In the genomic region with DNA sequence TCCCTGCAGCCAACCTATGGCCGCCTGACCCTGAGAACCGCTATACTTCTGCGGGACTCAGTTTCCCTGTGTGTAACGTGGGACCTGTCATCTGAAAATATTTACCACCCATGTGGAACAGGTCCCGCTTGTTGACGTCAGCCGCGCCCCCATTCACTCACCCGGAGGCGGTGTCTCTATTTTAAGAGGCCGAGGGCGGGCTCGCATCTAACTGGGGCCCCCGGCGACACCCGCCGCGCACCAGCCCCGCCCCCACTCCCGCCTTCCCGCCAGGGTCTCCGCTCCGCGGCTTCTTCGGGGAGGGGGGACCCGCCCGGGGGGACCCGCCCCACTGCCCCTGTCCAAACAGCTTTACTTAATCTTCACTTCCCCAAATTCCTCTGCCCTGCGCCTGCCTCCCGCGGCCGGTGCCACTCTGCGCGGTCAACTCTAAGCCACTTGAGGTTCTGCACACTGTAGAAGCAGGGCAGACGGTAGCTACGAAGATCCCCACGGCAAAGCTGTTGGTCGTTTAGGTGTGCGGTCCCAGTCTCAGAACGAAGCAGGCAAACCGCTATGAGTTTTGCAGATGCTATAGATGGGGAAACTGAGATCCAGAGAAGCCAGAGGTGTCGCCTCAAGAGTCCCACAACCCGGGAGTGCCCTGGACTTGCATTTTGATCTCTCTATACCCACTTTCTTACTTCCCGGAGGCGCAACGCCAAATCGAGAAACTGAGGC, we compare ENCODE assay signal across 8 mouse cellular contexts. TPM values are rescaled to one million over a fixed set of nuclear protein-coding genes. Genes with fewer than 3 reads are reported as not detected.
DNase-seq lines count a peak whose midpoint lies in the region; ATAC-seq and TF ChIP-seq lines count a peak whose summit lies in the region.

No protein-coding gene starts in this region.

- H3K27me3 ChIP-seq in MEL (ENCODE audit: control insufficient read depth in 1 of 2, insufficient read depth in 2 of 2, low read length in 2 of 2), result no peaks in the 10 kb centered on the region
- peaks cover 14% of the 10 kb centered on the region for H3K27me3 ChIP-seq in forebrain, postnatal 0 days (ENCODE audit: insufficient read depth, low read length)
- no peaks in the 10 kb centered on the region for H3K27me3 ChIP-seq in liver, adult 2 months (ENCODE audit: control insufficient read depth, insufficient read depth, low read length)
- H3K27me3 ChIP-seq in midbrain, embryonic 16.5 days (ENCODE audit: control insufficient read depth, insufficient read depth, low read depth, low read length), result peaks cover 32% of the 10 kb centered on the region
- H3K27me3 ChIP-seq in stomach, embryonic 14.5 days (ENCODE audit: control insufficient read depth, insufficient read depth, low read length), result peaks cover 17% of the 10 kb centered on the region; the same call in 1 of the 2 replicates

- H3K36me3 ChIP-seq in MEL (ENCODE audit: control insufficient read depth in 1 of 2, insufficient read depth in 2 of 2, low read length in 2 of 2), result peaks cover 0 to 6% of the 10 kb centered on the region in 2 experiments; a peak in 1 of 4 replicates
- H3K36me3 ChIP-seq in forebrain, postnatal 0 days (ENCODE audit: insufficient read depth), result no peaks in the 10 kb centered on the region
- H3K36me3 ChIP-seq in liver, adult 2 months (ENCODE audit: control insufficient read depth, insufficient read depth, low read length), result no peaks in the 10 kb centered on the region
- no peaks in the 10 kb centered on the region for H3K36me3 ChIP-seq in midbrain, embryonic 16.5 days (ENCODE audit: control insufficient read depth, insufficient read depth, low read length)
- H3K36me3 ChIP-seq in stomach, embryonic 14.5 days (ENCODE audit: control insufficient read depth, insufficient read depth, low read length), result no peaks in the 10 kb centered on the region

- 0 out of 4 replicates have a peak, but pooled peaks of 1 of the 2 experiments have one; percentile 10 for TF ChIP-seq POLR2A in MEL (IDR thresholded peaks at IDR 0.05; ENCODE audit: control insufficient read depth in 1 of 2, insufficient read depth in 1 of 2, low read depth in 1 of 2, low read length in 2 of 2, poor library complexity in 1 of 2)
- TF ChIP-seq POLR2A in liver, adult 2 months (IDR thresholded peaks at IDR 0.05; ENCODE audit: extremely low read depth, insufficient read depth, low read length), result no peak

- no peak for TF ChIP-seq CTCF in MEL (IDR thresholded peaks at IDR 0.05 in 2 of 3, conservative IDR thresholded peaks at IDR 0.05 in 1 of 3; ENCODE audit: control insufficient read depth in 1 of 3, insufficient read depth in 1 of 3, low read depth in 2 of 3, low read length in 3 of 3, poor library complexity in 1 of 3, severe bottlenecking in 1 of 3)
- TF ChIP-seq CTCF in forebrain, postnatal 0 days (IDR thresholded peaks at IDR 0.05; ENCODE audit: low read depth), result no peak
- TF ChIP-seq CTCF in liver, adult 2 months (IDR thresholded peaks at IDR 0.05; ENCODE audit: low read depth, low read length), result no peak

- H3K9ac ChIP-seq in MEL (ENCODE audit: control insufficient read depth, low read depth, low read length, poor library complexity, severe bottlenecking), result peak overlapping the region; percentile 60
- H3K9ac ChIP-seq in forebrain, postnatal 0 days, result peak overlapping the region; percentile 37
- peak overlapping the region; percentile 79 for H3K9ac ChIP-seq in liver, adult 2 months (ENCODE audit: low read depth, low read length)
- peak overlapping the region; percentile 61 for H3K9ac ChIP-seq in midbrain, embryonic 16.5 days (ENCODE audit: low read depth, low read length)
- no peak overlapping the region for H3K9ac ChIP-seq in stomach, embryonic 14.5 days (replicated peaks; ENCODE audit: low read depth, low read length)

- WGBS in forebrain, postnatal 0 days, result 2% methylated on average over 46 of the region's 47 CpGs
- WGBS in liver, adult 2 months, result 2% methylated on average over 47 of the region's 47 CpGs
- 1% methylated on average over 40 of the region's 47 CpGs for WGBS in midbrain, embryonic 16.5 days
- 2% methylated on average over 45 of the region's 47 CpGs for WGBS in stomach, embryonic 14.5 days

- peak overlapping the region; percentile 53 for H3K27ac ChIP-seq in MEL (ENCODE audit: control insufficient read depth, low read depth, low read length)
- no peak overlapping the region for H3K27ac ChIP-seq in forebrain, postnatal 0 days (ENCODE audit: low read depth, low read length)
- H3K27ac ChIP-seq in liver, adult 2 months (replicated peaks; ENCODE audit: insufficient read depth, low read depth, low read length), result peak overlapping the region; percentile 42
- H3K27ac ChIP-seq in midbrain, embryonic 16.5 days (ENCODE audit: low read length), result no peak overlapping the region
- no peak overlapping the region for H3K27ac ChIP-seq in stomach, embryonic 14.5 days (ENCODE audit: low read length)

- no peaks in the 10 kb centered on the region for H3K9me3 ChIP-seq in MEL (replicated peaks; ENCODE audit: insufficient read depth, low read length)
- H3K9me3 ChIP-seq in forebrain, postnatal 0 days (ENCODE audit: low read length), result no peaks in the 10 kb centered on the region
- no peaks in the 10 kb centered on the region for H3K9me3 ChIP-seq in midbrain, embryonic 16.5 days (replicated peaks; ENCODE audit: control insufficient read depth, low read length, poor library complexity, severe bottlenecking)
- no peaks in the 10 kb centered on the region for H3K9me3 ChIP-seq in stomach, embryonic 14.5 days (ENCODE audit: control insufficient read depth, low read depth, low read length)

- no peak for TF ChIP-seq RAD21 in MEL (IDR thresholded peaks at IDR 0.05; ENCODE audit: low read depth, low read length)

- ATAC-seq in forebrain, postnatal 0 days, result no peak
- no peak; the same call in 1 of the 2 replicates for ATAC-seq in midbrain, embryonic 16.5 days
- ATAC-seq in stomach, embryonic 14.5 days (ENCODE audit: insufficient number of reproducible peaks, insufficient read depth, low FRiP score, low read depth), result 0 out of 2 replicates have a peak, but pooled peaks have one; percentile 23

- peak overlapping the region; percentile 64 to 78 for H3K4me3 ChIP-seq in MEL (ENCODE audit: control insufficient read depth in 1 of 2, insufficient read depth in 1 of 2, low read depth in 2 of 2, low read length in 2 of 2)
- H3K4me3 ChIP-seq in forebrain, postnatal 0 days (ENCODE audit: low read depth, low read length), result peak overlapping the region; percentile 54
- peak overlapping the region; percentile 71 for H3K4me3 ChIP-seq in liver, adult 2 months (ENCODE audit: insufficient read depth, low read depth, low read length)
- H3K4me3 ChIP-seq in midbrain, embryonic 16.5 days (ENCODE audit: low read depth, low read length), result peak overlapping the region; percentile 58
- H3K4me3 ChIP-seq in stomach, embryonic 14.5 days (ENCODE audit: low read depth, low read length), result peak overlapping the region; percentile 44

- peak; percentile 57 for DNase-seq in CD4-positive helper T cell, adult 2 months (ENCODE audit: low read depth, low spot score)
- DNase-seq in MEL (ENCODE audit: low read depth, low spot score), result peak; percentile 79
- no peak for DNase-seq in forebrain, postnatal 0 days
- peak; percentile 74 for DNase-seq in induced T-regulatory cell, adult 2 months (ENCODE audit: low read depth)
- DNase-seq in liver, adult 2 months (ENCODE audit: extremely low read depth, low read depth, low spot score), result no peak
- DNase-seq in yolk sac, embryonic 10.5 days (ENCODE audit: low spot score), result no peak

- no peaks in the 10 kb centered on the region; the same call in 1 of the 2 replicates for H3K79me2 ChIP-seq in MEL (ENCODE audit: control insufficient read depth, insufficient read depth, low read length, poor library complexity)
- H3K79me2 ChIP-seq in liver, adult 2 months (ENCODE audit: control insufficient read depth, insufficient read depth, low read length), result peaks cover 3% of the 10 kb centered on the region; the same call in 1 of the 2 replicates

- peak overlapping the region; percentile 79 for H3K4me2 ChIP-seq in forebrain, postnatal 0 days (ENCODE audit: low read depth)
- peak overlapping the region; percentile 82 for H3K4me2 ChIP-seq in midbrain, embryonic 16.5 days (ENCODE audit: low read length)
- H3K4me2 ChIP-seq in stomach, embryonic 14.5 days (replicated peaks; ENCODE audit: low read depth, low read length), result peak overlapping the region; percentile 96

- peaks cover 0 to 16% of the 10 kb centered on the region in 2 experiments; a peak in 3 of 4 replicates for H3K4me1 ChIP-seq in MEL (ENCODE audit: control insufficient read depth in 1 of 2, insufficient read depth in 2 of 2, low read length in 2 of 2)
- peaks cover 14% of the 10 kb centered on the region; the same call in 1 of the 2 replicates for H3K4me1 ChIP-seq in forebrain, postnatal 0 days (ENCODE audit: insufficient read depth)
- peaks cover 17% of the 10 kb centered on the region for H3K4me1 ChIP-seq in liver, adult 2 months (ENCODE audit: control insufficient read depth, insufficient read depth, low read length)
- H3K4me1 ChIP-seq in midbrain, embryonic 16.5 days (ENCODE audit: control insufficient read depth, insufficient read depth, low read length), result peaks cover 10% of the 10 kb centered on the region
- peaks cover 11% of the 10 kb centered on the region for H3K4me1 ChIP-seq in stomach, embryonic 14.5 days (ENCODE audit: control insufficient read depth, insufficient read depth, low read length)

- TF ChIP-seq EP300 in MEL (IDR thresholded peaks at IDR 0.05; ENCODE audit: low read depth in 1 of 2, low read length in 2 of 2), result no peak

RNA-seq across cellular contexts. Expression of a gene that starts 0.9 kb away (rescaled TPM):
- 10.4 and 13.5 TPM in 2 replicates for total RNA-seq in MEL (2012; rRNA removed)
- polyA plus RNA-seq in MEL (2012; ENCODE audit: insufficient read depth in 1 of 2, insufficient read length in 2 of 2, low read depth in 1 of 2, low replicate concordance in 2 of 2, missing spikeins in 1 of 2), result 10 to 100 TPM in 1 of 2 experiments, not detected in 1; 54.7 TPM
- total RNA-seq in forebrain, postnatal 0 days (2014; rRNA removed), result 26.2 and 60.0 TPM in 2 replicates
- polyA plus RNA-seq in forebrain, postnatal 0 days (2015; fragmentation: Nextera tagmentation; extraction: Ambion mirVana), result 20.3 and 25.2 TPM in 2 replicates
- total RNA-seq in liver, adult 2 months (2014; rRNA removed), result 14.8 and 16.7 TPM in 2 replicates
- polyA plus RNA-seq in liver, adult 2 months (2012; rRNA removed), result 21.2 and 29.0 TPM in 2 replicates
- polyA plus RNA-seq in midbrain, embryonic 16.5 days (2015; fragmentation: Nextera tagmentation; extraction: Ambion mirVana), result 21.1 and 23.2 TPM in 2 replicates
- polyA plus RNA-seq in stomach, embryonic 14.5 days (2014; fragmentation: Nextera tagmentation; extraction: Ambion mirVana), result 10.7 and 13.2 TPM in 2 replicates

RNA-seq across cellular contexts. Expression of a gene that starts 4.3 kb away (rescaled TPM):
- total RNA-seq in MEL (2012; rRNA removed), result 1.2 and 1.4 TPM in 2 replicates
- 1 to 10 TPM in 1 of 2 experiments, not detected in 1; 2.2 TPM for polyA plus RNA-seq in MEL (2012; ENCODE audit: insufficient read depth in 1 of 2, insufficient read length in 2 of 2, low read depth in 1 of 2, low replicate concordance in 2 of 2, missing spikeins in 1 of 2)
- total RNA-seq in forebrain, postnatal 0 days (2014; rRNA removed), result 0.05 TPM in 1 of 2 replicates, not detected in the other
- polyA plus RNA-seq in forebrain, postnatal 0 days (2015; fragmentation: Nextera tagmentation; extraction: Ambion mirVana), result not detected in 2 replicates
- total RNA-seq in liver, adult 2 months (2014; rRNA removed), result 0.37 and 0.40 TPM in 2 replicates
- 0.34 and 0.60 TPM in 2 replicates for polyA plus RNA-seq in liver, adult 2 months (2012; rRNA removed)
- polyA plus RNA-seq in midbrain, embryonic 16.5 days (2015; fragmentation: Nextera tagmentation; extraction: Ambion mirVana), result 0.08 and 0.19 TPM in 2 replicates
- polyA plus RNA-seq in stomach, embryonic 14.5 days (2014; fragmentation: Nextera tagmentation; extraction: Ambion mirVana), result 0.59 TPM in 1 of 2 replicates, not detected in the other

RNA-seq across cellular contexts. Expression of a gene that starts 27.4 kb away (rescaled TPM):
- total RNA-seq in MEL (2012; rRNA removed), result 23.7 and 25.4 TPM in 2 replicates
- 10 to 100 TPM in 1 of 2 experiments, not detected in 1; 37.8 TPM for polyA plus RNA-seq in MEL (2012; ENCODE audit: insufficient read depth in 1 of 2, insufficient read length in 2 of 2, low read depth in 1 of 2, low replicate concordance in 2 of 2, missing spikeins in 1 of 2)
- total RNA-seq in forebrain, postnatal 0 days (2014; rRNA removed), result 160 and 170 TPM in 2 replicates
- 147 and 153 TPM in 2 replicates for polyA plus RNA-seq in forebrain, postnatal 0 days (2015; fragmentation: Nextera tagmentation; extraction: Ambion mirVana)
- 7.7 and 10.9 TPM in 2 replicates for total RNA-seq in liver, adult 2 months (2014; rRNA removed)
- polyA plus RNA-seq in liver, adult 2 months (2012; rRNA removed), result 38.2 and 53.9 TPM in 2 replicates
- polyA plus RNA-seq in midbrain, embryonic 16.5 days (2015; fragmentation: Nextera tagmentation; extraction: Ambion mirVana), result 107 and 112 TPM in 2 replicates
- 44.5 and 45.1 TPM in 2 replicates for polyA plus RNA-seq in stomach, embryonic 14.5 days (2014; fragmentation: Nextera tagmentation; extraction: Ambion mirVana)

RNA-seq across cellular contexts. Expression of a gene that starts 35.6 kb away (rescaled TPM):
- total RNA-seq in MEL (2012; rRNA removed), result 10.0 and 13.1 TPM in 2 replicates
- 10 to 100 TPM in 1 of 2 experiments, not detected in 1; 22.5 TPM for polyA plus RNA-seq in MEL (2012; ENCODE audit: insufficient read depth in 1 of 2, insufficient read length in 2 of 2, low read depth in 1 of 2, low replicate concordance in 2 of 2, missing spikeins in 1 of 2)
- 15.4 and 25.9 TPM in 2 replicates for total RNA-seq in forebrain, postnatal 0 days (2014; rRNA removed)
- polyA plus RNA-seq in forebrain, postnatal 0 days (2015; fragmentation: Nextera tagmentation; extraction: Ambion mirVana), result 5.6 and 7.1 TPM in 2 replicates
- 15.6 and 33.8 TPM in 2 replicates for total RNA-seq in liver, adult 2 months (2014; rRNA removed)
- 25.7 and 29.5 TPM in 2 replicates for polyA plus RNA-seq in liver, adult 2 months (2012; rRNA removed)
- 6.7 and 8.1 TPM in 2 replicates for polyA plus RNA-seq in midbrain, embryonic 16.5 days (2015; fragmentation: Nextera tagmentation; extraction: Ambion mirVana)
- 5.8 and 8.7 TPM in 2 replicates for polyA plus RNA-seq in stomach, embryonic 14.5 days (2014; fragmentation: Nextera tagmentation; extraction: Ambion mirVana)

RNA-seq across cellular contexts. Expression of a gene that starts 43.2 kb away (rescaled TPM):
- 41.9 and 52.8 TPM in 2 replicates for total RNA-seq in MEL (2012; rRNA removed)
- polyA plus RNA-seq in MEL (2012; ENCODE audit: insufficient read depth in 1 of 2, insufficient read length in 2 of 2, low read depth in 1 of 2, low replicate concordance in 2 of 2, missing spikeins in 1 of 2), result 100 to 1,000 TPM in 1 of 2 experiments, not detected in 1; 102 TPM
- 33.7 and 39.9 TPM in 2 replicates for total RNA-seq in forebrain, postnatal 0 days (2014; rRNA removed)
- 60.4 and 61.9 TPM in 2 replicates for polyA plus RNA-seq in forebrain, postnatal 0 days (2015; fragmentation: Nextera tagmentation; extraction: Ambion mirVana)
- 13.7 and 20.9 TPM in 2 replicates for total RNA-seq in liver, adult 2 months (2014; rRNA removed)
- 33.9 and 39.3 TPM in 2 replicates for polyA plus RNA-seq in liver, adult 2 months (2012; rRNA removed)
- 34.8 and 35.7 TPM in 2 replicates for polyA plus RNA-seq in midbrain, embryonic 16.5 days (2015; fragmentation: Nextera tagmentation; extraction: Ambion mirVana)
- polyA plus RNA-seq in stomach, embryonic 14.5 days (2014; fragmentation: Nextera tagmentation; extraction: Ambion mirVana), result 42.8 and 43.1 TPM in 2 replicates

Comparison
In these comparisons a context has a peak if more than half of its experiments do, and no peak if none do; other contexts are left out.
1. DNase-seq: peak in CD4-positive helper T cell, adult 2 months (single experiment), MEL (single experiment) and induced T-regulatory cell, adult 2 months (single experiment); none in forebrain, postnatal 0 days (single experiment), liver, adult 2 months (single experiment) and yolk sac, embryonic 10.5 days (single experiment).
2. H3K27ac ChIP-seq: peak in MEL (single experiment) and liver, adult 2 months (single experiment); none in forebrain, postnatal 0 days (single experiment), midbrain, embryonic 16.5 days (single experiment) and stomach, embryonic 14.5 days (single experiment).
3. Peak in every context shown above with its lines, with median percentiles within 50 percentile points of each other: H3K4me3 ChIP-seq and H3K4me2 ChIP-seq.